8 mouse cellular contexts compared by ENCODE assay signal in genomic region chr14:105198401-105198800, GRCm38 (mm10). TPM values are rescaled to one million over a fixed set of nuclear protein-coding genes. Genes with fewer than 3 reads are reported as not detected.
DNase-seq lines count a peak whose midpoint lies in the region; ATAC-seq and TF ChIP-seq lines count a peak whose summit lies in the region.

No protein-coding gene starts in this region.

- intact Hi-C loops in heart, postnatal 10 days (cut with DNase I), result no loop called here
- intact Hi-C loops in heart, postnatal 25 days (cut with DNase I), result no loop called here

- WGBS in cerebellum, adult 2 months, result 52% methylated on average over 5 of the region's 5 CpGs
- 37% methylated on average over 5 of the region's 5 CpGs for WGBS in liver, postnatal 0 days (ENCODE audit: insufficient replicate concordance)
- WGBS in midbrain, embryonic 14.5 days, result 60% methylated on average over 5 of the region's 5 CpGs

- no peak overlapping the region for H3K27ac ChIP-seq in cerebellum, adult 2 months (ENCODE audit: insufficient read depth, low read length)
- no peak overlapping the region for H3K27ac ChIP-seq in liver, postnatal 0 days (ENCODE audit: low read depth)
- no peak overlapping the region for H3K27ac ChIP-seq in midbrain, embryonic 14.5 days (replicated peaks; ENCODE audit: low read depth, low read length)

- DNase-seq in heart, postnatal 10 days, result peak; percentile 9 to 35
- no peak for DNase-seq in heart, postnatal 25 days (ENCODE audit: low spot score)
- DNase-seq in cerebellum, adult 2 months, result peak in 1 of 2 experiments; percentile 15
- peak; percentile 25 for DNase-seq in liver, postnatal 0 days
- DNase-seq in thymus, postnatal 4 days, result peak; percentile 41
- no peak for DNase-seq in layer of hippocampus, adult 9-11 months
- DNase-seq in midbrain, embryonic 14.5 days, result no peak

- peaks cover 64% of the 10 kb centered on the region for H3K9me3 ChIP-seq in E14TG2a.4 (ENCODE audit: low read length)
- no peaks in the 10 kb centered on the region for H3K9me3 ChIP-seq in liver, postnatal 0 days (ENCODE audit: low read length)
- no peaks in the 10 kb centered on the region for H3K9me3 ChIP-seq in midbrain, embryonic 14.5 days (ENCODE audit: control insufficient read depth, low read length)

- 0 out of 2 replicates have a peak, but pooled peaks cover under 1% of the 10 kb centered on the region for H3K4me1 ChIP-seq in E14TG2a.4 (replicated peaks; ENCODE audit: low read depth, low read length)
- no peaks in the 10 kb centered on the region for H3K4me1 ChIP-seq in cerebellum, adult 2 months (ENCODE audit: control insufficient read depth, insufficient read depth, low read length)
- no peaks in the 10 kb centered on the region for H3K4me1 ChIP-seq in liver, postnatal 0 days (ENCODE audit: insufficient read depth)
- no peaks in the 10 kb centered on the region for H3K4me1 ChIP-seq in midbrain, embryonic 14.5 days (ENCODE audit: control insufficient read depth, insufficient read depth, low read length)

- no peak for TF ChIP-seq EP300 in liver, postnatal 0 days (IDR thresholded peaks at IDR 0.05; ENCODE audit: low read depth)

- H3K4me2 ChIP-seq in liver, postnatal 0 days (ENCODE audit: low read depth, low read length), result no peak overlapping the region
- no peak overlapping the region for H3K4me2 ChIP-seq in midbrain, embryonic 14.5 days (ENCODE audit: low read length)

- no peaks in the 10 kb centered on the region for H3K27me3 ChIP-seq in E14TG2a.4 (ENCODE audit: insufficient read depth, low read length)
- no peaks in the 10 kb centered on the region for H3K27me3 ChIP-seq in cerebellum, adult 2 months (ENCODE audit: control insufficient read depth, insufficient read depth, low read length)
- no peaks in the 10 kb centered on the region for H3K27me3 ChIP-seq in liver, postnatal 0 days (ENCODE audit: insufficient read depth, low read length)
- no peaks in the 10 kb centered on the region for H3K27me3 ChIP-seq in midbrain, embryonic 14.5 days (ENCODE audit: control insufficient read depth, insufficient read depth, low read length)

- TF ChIP-seq POLR2A in cerebellum, adult 2 months (IDR thresholded peaks at IDR 0.05; ENCODE audit: borderline replicate concordance, insufficient read depth, low read length), result no peak

- no peaks in the 10 kb centered on the region for H3K36me3 ChIP-seq in E14TG2a.4 (ENCODE audit: insufficient read depth, low read length)
- H3K36me3 ChIP-seq in liver, postnatal 0 days (replicated peaks; ENCODE audit: insufficient read depth, low read length), result no peaks in the 10 kb centered on the region
- no peaks in the 10 kb centered on the region for H3K36me3 ChIP-seq in midbrain, embryonic 14.5 days (ENCODE audit: control insufficient read depth, insufficient read depth, low read length)

- H3K4me3 ChIP-seq in E14TG2a.4 (replicated peaks; ENCODE audit: low read length), result no peak overlapping the region
- no peak overlapping the region for H3K4me3 ChIP-seq in cerebellum, adult 2 months (replicated peaks; ENCODE audit: insufficient read depth, low read depth, low read length)
- H3K4me3 ChIP-seq in liver, postnatal 0 days (ENCODE audit: low read depth, low read length), result no peak overlapping the region
- H3K4me3 ChIP-seq in midbrain, embryonic 14.5 days (replicated peaks; ENCODE audit: low read depth, low read length), result no peak overlapping the region

- ATAC-seq in liver, postnatal 0 days, result no peak
- ATAC-seq in midbrain, embryonic 14.5 days (ENCODE audit: low FRiP score, low TSS enrichment), result no peak

- peak; percentile 35; the same call in 1 of the 2 replicates for TF ChIP-seq CTCF in E14TG2a.4 (conservative IDR thresholded peaks at IDR 0.05; ENCODE audit: low read length)
- TF ChIP-seq CTCF in cerebellum, adult 2 months (IDR thresholded peaks at IDR 0.05; ENCODE audit: borderline replicate concordance, insufficient read depth, low read depth, low read length), result peak; percentile 44; the same call in 1 of the 2 replicates
- TF ChIP-seq CTCF in liver, postnatal 0 days (IDR thresholded peaks at IDR 0.05; ENCODE audit: low read depth), result peak; percentile 72

- H3K9ac ChIP-seq in liver, postnatal 0 days (replicated peaks), result no peak overlapping the region
- H3K9ac ChIP-seq in midbrain, embryonic 14.5 days (replicated peaks; ENCODE audit: low read length), result no peak overlapping the region

RNA-seq across cellular contexts. Expression of gene Rbm26, which starts 21.3 kb away (rescaled TPM):
- 10 to 100 TPM; 28.8 to 32.2 TPM for total RNA-seq in heart, postnatal 10 days (2021)
- total RNA-seq in heart, postnatal 25 days (2021), result 10 to 100 TPM; 21.4 to 21.6 TPM
- polyA plus RNA-seq in cerebellum, adult 2 months (2012; rRNA removed), result 39.6 and 43.3 TPM in 2 replicates
- polyA plus RNA-seq in liver, postnatal 0 days (2015; fragmentation: Nextera tagmentation; extraction: Ambion mirVana), result 8.3 and 9.8 TPM in 2 replicates
- 46.2 and 47.3 TPM in 2 replicates for polyA plus RNA-seq in midbrain, embryonic 14.5 days (2014; fragmentation: Nextera tagmentation; extraction: Ambion mirVana)

RNA-seq across cellular contexts. Expression of gene Ndfip2, which starts 60.0 kb away (rescaled TPM):
- total RNA-seq in heart, postnatal 10 days (2021), result 10 to 100 TPM; 27.7 to 30.3 TPM
- 10 to 100 TPM; 19.3 to 19.7 TPM for total RNA-seq in heart, postnatal 25 days (2021)
- 92.6 and 96.3 TPM in 2 replicates for polyA plus RNA-seq in cerebellum, adult 2 months (2012; rRNA removed)
- polyA plus RNA-seq in liver, postnatal 0 days (2015; fragmentation: Nextera tagmentation; extraction: Ambion mirVana), result 40.5 and 44.0 TPM in 2 replicates
- polyA plus RNA-seq in midbrain, embryonic 14.5 days (2014; fragmentation: Nextera tagmentation; extraction: Ambion mirVana), result 127 and 128 TPM in 2 replicates

Comparison
In these comparisons a context has a peak if more than half of its experiments do, and no peak if none do; other contexts are left out.
1. DNase-seq: peak in heart, postnatal 10 days (2 of 2), liver, postnatal 0 days (single experiment) and thymus, postnatal 4 days (single experiment); none in heart, postnatal 25 days (single experiment), layer of hippocampus, adult 9-11 months (single experiment) and midbrain, embryonic 14.5 days (single experiment).
2. Peak in every context shown above with its lines, with median percentiles within 50 percentile points of each other: CTCF ChIP-seq.